Mouse (Mus musculus) retina, adult 2 months (tissue): ENCODE data around the gene B4gat1.
"Not testable (repeated sequence)": the region's sequence is repeated elsewhere in the genome, so short reads cannot be mapped to it uniquely, and the experiment has no call there.

ENCODE experiments used
- DNase-seq: peaks from one replicate; pipeline ENCODE4 v3.0.0-alpha.2; 2012; ENCODE audit warnings: low read depth, low spot score

B4gat1 gene

GRCm38 (mm10) chr19:5083961-5084833 lies 45.6 kb downstream of the B4gat1 start:
- no peak for DNase-seq

DNA sequence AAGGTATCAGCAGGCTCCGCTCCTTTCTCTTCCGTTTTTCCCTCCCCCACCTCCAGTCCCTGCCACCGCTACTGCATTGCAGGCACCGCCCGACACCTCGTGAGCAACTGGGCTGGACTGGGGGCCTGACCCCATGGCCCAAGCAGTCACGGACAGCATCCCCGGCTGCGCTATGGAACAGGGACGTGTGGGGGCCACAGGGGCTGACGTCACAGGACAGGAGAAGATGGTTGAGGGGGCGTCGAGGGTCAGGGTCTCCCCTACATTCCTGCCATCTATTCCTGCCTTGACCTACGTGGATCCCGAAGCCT lies 46.2 kb downstream of the B4gat1 start:
- DNase-seq: no peak

DNA sequence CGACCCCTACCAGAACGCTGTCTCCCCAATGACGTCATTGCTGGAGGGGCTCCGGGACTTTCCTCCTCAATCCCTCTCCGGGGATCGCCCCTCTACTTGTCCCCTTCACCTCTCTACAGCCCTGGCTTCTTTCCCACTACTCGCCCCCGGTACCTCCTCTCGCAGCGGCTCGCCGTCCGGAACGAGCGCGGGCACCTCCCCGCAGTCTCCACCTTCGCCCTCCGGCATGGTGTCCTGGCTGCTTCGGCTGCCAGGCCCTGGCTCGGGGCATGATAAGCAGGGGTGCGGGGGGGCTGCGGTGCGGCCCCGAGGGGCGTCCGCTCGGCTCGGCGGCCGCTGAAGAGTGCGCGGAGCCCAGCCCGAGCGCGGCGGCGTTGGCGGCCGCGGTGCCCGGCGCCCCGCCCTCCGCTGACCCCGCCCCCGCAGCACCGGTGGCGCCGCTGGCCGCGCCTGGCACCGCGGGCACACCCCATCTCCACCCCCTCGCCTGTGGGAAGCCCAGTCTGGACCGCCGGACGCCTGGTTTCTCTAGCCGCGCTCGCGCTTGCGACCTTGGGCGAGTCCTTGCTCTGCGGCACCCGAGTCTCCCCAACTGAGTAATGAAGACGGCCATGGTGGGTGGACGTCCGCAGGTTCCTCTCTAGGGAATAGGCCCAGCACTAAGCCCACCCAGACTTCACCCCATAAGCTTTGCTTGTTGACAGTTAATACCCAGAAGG lies 46.7 kb downstream of the B4gat1 start, which contains the start of gene Tmem151a:
Gene Tmem151a, minus strand, starts transcription at position 387 of the 719 bp plus-strand sequence.
- no peak for DNase-seq

- DNase-seq: not testable (repeated sequence)
Observed at GRCm38 (mm10) chr19:5086533-5086932, 47.9 kb downstream of the B4gat1 start.

DNA sequence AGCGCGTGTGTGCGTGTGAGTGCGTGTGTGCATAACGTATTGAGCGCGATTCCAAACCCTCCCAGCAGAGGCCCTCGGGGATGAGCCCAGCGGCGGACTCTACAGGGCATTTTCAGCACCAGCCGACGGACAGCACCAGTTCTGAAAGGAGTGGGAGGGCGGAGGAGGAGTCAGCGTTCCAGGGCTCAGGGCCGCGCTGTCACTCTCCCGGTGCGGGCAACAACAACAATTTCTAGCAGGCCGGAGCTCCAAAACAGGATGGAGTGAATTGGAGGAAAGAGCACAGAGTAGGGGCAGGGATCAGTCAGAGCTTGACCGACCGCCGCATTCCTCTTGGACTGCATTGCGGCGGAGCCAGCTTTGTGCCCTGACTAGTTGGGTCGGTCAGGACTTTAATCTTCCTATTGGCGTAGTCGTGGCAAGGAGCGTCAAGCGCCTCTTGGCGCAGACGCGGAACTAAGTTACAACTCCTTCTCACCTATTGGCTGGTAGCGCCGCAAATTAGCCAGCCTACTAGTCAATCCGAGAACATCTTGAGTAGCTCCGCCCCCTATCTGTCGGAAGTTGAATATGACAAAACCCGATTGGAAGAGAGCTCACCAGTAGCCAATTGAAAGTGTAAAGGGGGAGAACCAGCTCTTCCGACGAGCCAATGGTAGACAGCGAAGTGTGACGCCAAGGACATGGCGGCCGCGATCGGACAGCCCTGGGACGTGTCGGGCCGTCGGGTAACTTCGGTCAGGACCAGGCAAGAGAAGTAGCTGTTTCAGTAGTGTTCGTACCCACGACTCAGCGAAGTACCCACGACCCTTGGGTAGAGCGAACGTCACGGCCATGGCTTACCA lies 49.5 kb downstream of the B4gat1 start, which contains the start of gene Yif1a:
Gene Yif1a, plus strand, starts transcription at position 655 of the 845 bp plus-strand sequence.
- peak; percentile 99 for DNase-seq

- DNase-seq: no peak
Observed at GRCm38 (mm10) chr19:5089324-5089723, 50.7 kb downstream of the B4gat1 start.
